Mouse (Mus musculus) erythroblast, embryonic 14.5 days (primary cell): ENCODE data around the gene Cstad.

Experiments used
- GATA1 ChIP-seq: IDR thresholded peaks from 2 replicates; pipeline ENCODE4 v1.6.1; 2012; ENCODE audit warnings: low read length, inconsistent platforms, mixed read lengths
- TAL1 ChIP-seq: IDR thresholded peaks from 3 replicates; pipeline ENCODE4 v1.6.1; 2012; ENCODE audit warnings: low read length, inconsistent platforms, mixed read lengths

DNA sequence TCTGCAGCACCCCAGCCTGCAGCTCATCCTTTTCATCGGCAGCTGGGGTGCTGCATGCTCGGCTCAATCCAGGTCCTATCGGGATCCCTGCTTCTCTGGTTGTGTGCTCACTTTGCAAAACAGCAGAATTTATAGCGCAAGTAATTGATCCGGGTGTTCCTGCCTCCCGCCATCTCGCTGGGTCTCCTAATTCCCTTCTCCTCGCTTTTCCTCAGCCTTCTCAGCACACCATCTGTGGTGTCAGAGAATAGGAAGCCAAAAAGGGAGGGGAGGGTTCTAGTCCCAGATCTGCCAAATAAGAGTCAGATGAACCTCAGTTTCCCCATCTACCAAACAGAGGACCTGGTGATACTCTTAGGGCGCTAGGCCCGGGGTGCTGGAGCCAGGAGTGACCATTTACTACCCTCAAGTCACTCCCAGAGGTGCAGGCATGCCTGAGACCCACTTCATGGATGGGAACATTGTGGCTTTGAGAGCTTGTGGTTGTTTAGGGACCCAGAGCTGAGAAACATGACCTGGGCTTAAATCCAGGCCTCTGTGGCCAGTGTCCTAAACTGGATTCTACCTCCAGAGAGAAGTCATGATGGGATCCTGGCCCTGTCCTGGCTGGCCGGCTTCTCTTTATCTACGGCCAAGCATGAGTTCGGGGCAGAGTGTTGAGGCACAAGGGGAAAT lies 1.1 kb upstream of the Cstad start:
- TF ChIP-seq GATA1 (no peak), TAL1 (no peak)
